Mouse (Mus musculus): ENCODE results near the gene A730071L15Rik. TPM values are rescaled to one million over a fixed set of nuclear protein-coding genes. Genes with fewer than 3 reads are reported as not detected.

Gene A730071L15Rik
- polyA plus RNA-seq, 1 experiment from 2014 or later = 0.75 TPM

GRCm38 (mm10) chr11:6187399-6187798, 12.4 kb upstream of the A730071L15Rik start:
- ATAC-seq (ENCODE audit: low FRiP score, low read depth) = no peak
- WGBS = 90% methylated on average over 3 of the region's 3 CpGs
- Histone ChIP-seq H3K36me3 (peaks cover 24% of the 10 kb centered on the region), H3K9ac (no peak overlapping the region), H3K4me3 (no peak overlapping the region), H3K4me2 (replicated peaks) (no peak overlapping the region), H3K4me1 (peaks cover 21% of the 10 kb centered on the region), H3K9me3 (no peaks in the 10 kb centered on the region), H3K27me3 (no peaks in the 10 kb centered on the region), H3K27ac (no peak overlapping the region)

GRCm38 (mm10) chr11:6187878-6188277, 12.0 kb upstream of the A730071L15Rik start:
- Histone ChIP-seq H3K27me3 (no peaks in the 10 kb centered on the region), H3K27ac (no peak overlapping the region), H3K4me2 (replicated peaks) (no peak overlapping the region), H3K9me3 (no peaks in the 10 kb centered on the region), H3K9ac (no peak overlapping the region), H3K4me1 (peaks cover 21% of the 10 kb centered on the region), H3K36me3 (peaks cover 28% of the 10 kb centered on the region), H3K4me3 (no peak overlapping the region)
- WGBS = 6% methylated on average over 2 of the region's 2 CpGs
- ATAC-seq (ENCODE audit: low FRiP score, low read depth) = peak; percentile 73

GRCm38 (mm10) chr11:6196780-6197179, 3.0 kb upstream of the A730071L15Rik start:
- H3K27me3 ChIP-seq = no peaks in the 10 kb centered on the region
- WGBS = 91% methylated on average over 8 of the region's 8 CpGs
- H3K4me2 ChIP-seq (replicated peaks) = no peak overlapping the region
- H3K4me1 ChIP-seq = peaks cover 21% of the 10 kb centered on the region
- no peak overlapping the region for H3K9ac ChIP-seq
- ATAC-seq (ENCODE audit: low FRiP score, low read depth) = no peak
- no peaks in the 10 kb centered on the region for H3K9me3 ChIP-seq
- no peak overlapping the region for H3K4me3 ChIP-seq
- no peak overlapping the region for H3K27ac ChIP-seq
- peaks cover 19% of the 10 kb centered on the region for H3K36me3 ChIP-seq

GRCm38 (mm10) chr11:6198449-6198848, 1.4 kb upstream of the A730071L15Rik start:
- no peak for ATAC-seq (ENCODE audit: low FRiP score, low read depth)
- Histone ChIP-seq H3K4me2 (replicated peaks) (peak overlapping the region; percentile 96), H3K36me3 (0 out of 2 replicates have a peak, but pooled peaks cover 3% of the 10 kb centered on the region), H3K4me3 (peak overlapping the region; percentile 98), H3K27me3 (no peaks in the 10 kb centered on the region), H3K9ac (0 out of 2 replicates have a peak overlapping the region, but pooled peaks have one; percentile 95), H3K4me1 (peaks cover 21% of the 10 kb centered on the region), H3K9me3 (no peaks in the 10 kb centered on the region), H3K27ac (no peak overlapping the region)
- 91% methylated on average over 4 of the region's 4 CpGs for WGBS

GRCm38 (mm10) chr11:6200087-6200569, 299 bp downstream of the A730071L15Rik start, which contains the start of gene Nudcd3:
Gene Nudcd3, minus strand, starts transcription at chr11:6200415.
- WGBS = under 1% methylated on average over 39 of the region's 39 CpGs
- peaks cover 21% of the 10 kb centered on the region for H3K4me1 ChIP-seq
- no peaks in the 10 kb centered on the region for H3K36me3 ChIP-seq
- H3K4me2 ChIP-seq (replicated peaks) = peak within 1 kb of the TSS; percentile 96
- H3K9ac ChIP-seq = peak within 1 kb of the TSS; percentile 95
- peak within 1 kb of the TSS; percentile 98 for H3K4me3 ChIP-seq
- H3K27me3 ChIP-seq = no peaks in the 10 kb centered on the region
- no peaks in the 10 kb centered on the region for H3K9me3 ChIP-seq
- H3K27ac ChIP-seq = peak within 1 kb of the TSS; percentile 94
- ATAC-seq (ENCODE audit: low FRiP score, low read depth) = peak; percentile 95

GRCm38 (mm10) chr11:6200570-6200969, 741 bp downstream of the A730071L15Rik start:
- Histone ChIP-seq H3K4me1 (peaks cover 21% of the 10 kb centered on the region), H3K27me3 (no peaks in the 10 kb centered on the region), H3K4me3 (peak overlapping the region; percentile 98), H3K27ac (peak overlapping the region; percentile 94), H3K36me3 (no peaks in the 10 kb centered on the region), H3K9ac (peak overlapping the region; percentile 95), H3K4me2 (replicated peaks) (peak overlapping the region; percentile 96), H3K9me3 (0 out of 2 replicates have a peak, but pooled peaks cover 4% of the 10 kb centered on the region)
- ATAC-seq (ENCODE audit: low FRiP score, low read depth) = no peak
- 19% methylated on average over 9 of the region's 9 CpGs for WGBS

GRCm38 (mm10) chr11:6207090-6207489, 7.3 kb downstream of the A730071L15Rik start:
- Histone ChIP-seq H3K4me3 (no peak overlapping the region), H3K9me3 (peaks cover 11% of the 10 kb centered on the region; the same call in 1 of the 2 replicates), H3K27me3 (no peaks in the 10 kb centered on the region), H3K9ac (no peak overlapping the region), H3K4me1 (no peaks in the 10 kb centered on the region), H3K27ac (no peak overlapping the region), H3K4me2 (replicated peaks) (no peak overlapping the region), H3K36me3 (no peaks in the 10 kb centered on the region)
- no peak for ATAC-seq (ENCODE audit: low FRiP score, low read depth)
- 80% methylated on average over 2 of the region's 2 CpGs for WGBS

GRCm38 (mm10) chr11:6208158-6208557, 8.3 kb downstream of the A730071L15Rik start:
- no peak overlapping the region for H3K27ac ChIP-seq
- WGBS = 87% methylated on average over 1 of the region's 1 CpGs
- no peaks in the 10 kb centered on the region for H3K36me3 ChIP-seq
- no peak overlapping the region for H3K9ac ChIP-seq
- peaks cover 11% of the 10 kb centered on the region; the same call in 1 of the 2 replicates for H3K9me3 ChIP-seq
- ATAC-seq (ENCODE audit: low FRiP score, low read depth) = no peak
- H3K4me2 ChIP-seq (replicated peaks) = no peak overlapping the region
- H3K27me3 ChIP-seq = no peaks in the 10 kb centered on the region
- H3K4me1 ChIP-seq = no peaks in the 10 kb centered on the region
- H3K4me3 ChIP-seq = no peak overlapping the region

- ATAC-seq (ENCODE audit: low FRiP score, low read depth) = no peak
- no peaks in the 10 kb centered on the region for H3K4me1 ChIP-seq
- H3K27me3 ChIP-seq = no peaks in the 10 kb centered on the region
- H3K36me3 ChIP-seq = no peaks in the 10 kb centered on the region
- no peaks in the 10 kb centered on the region for H3K9me3 ChIP-seq
- H3K4me2 ChIP-seq (replicated peaks) = no peak overlapping the region
- no peak overlapping the region for H3K9ac ChIP-seq
- H3K27ac ChIP-seq = no peak overlapping the region
- WGBS = 51% methylated on average over 3 of the region's 3 CpGs
- no peak overlapping the region for H3K4me3 ChIP-seq
Observed at GRCm38 (mm10) chr11:6216834-6217233, 17.0 kb downstream of the A730071L15Rik start.

- H3K36me3 ChIP-seq = no peaks in the 10 kb centered on the region
- no peak overlapping the region for H3K4me3 ChIP-seq
- no peaks in the 10 kb centered on the region for H3K4me1 ChIP-seq
- no peaks in the 10 kb centered on the region for H3K27me3 ChIP-seq
- H3K9me3 ChIP-seq = no peaks in the 10 kb centered on the region
- WGBS = 81% methylated on average over 11 of the region's 11 CpGs
- H3K4me2 ChIP-seq (replicated peaks) = no peak overlapping the region
- H3K27ac ChIP-seq = no peak overlapping the region
- H3K9ac ChIP-seq = no peak overlapping the region
- no peak for ATAC-seq (ENCODE audit: low FRiP score, low read depth)
Observed at GRCm38 (mm10) chr11:6218189-6218896, 18.5 kb downstream of the A730071L15Rik start.

- no peak overlapping the region for H3K27ac ChIP-seq
- 86% methylated on average over 6 of the region's 6 CpGs for WGBS
Observed at GRCm38 (mm10) chr11:6219967-6220366, 20.1 kb downstream of the A730071L15Rik start.

GRCm38 (mm10) chr11:6222187-6222586, 22.4 kb downstream of the A730071L15Rik start:
- no peaks in the 10 kb centered on the region for H3K4me1 ChIP-seq
- H3K9me3 ChIP-seq = no peaks in the 10 kb centered on the region
- H3K27me3 ChIP-seq = no peaks in the 10 kb centered on the region
- H3K36me3 ChIP-seq = no peaks in the 10 kb centered on the region
- no peak overlapping the region for H3K9ac ChIP-seq
- no peak overlapping the region for H3K4me3 ChIP-seq
- 91% methylated on average over 10 of the region's 10 CpGs for WGBS
- H3K27ac ChIP-seq = no peak overlapping the region
- no peak overlapping the region for H3K4me2 ChIP-seq (replicated peaks)
- ATAC-seq (ENCODE audit: low FRiP score, low read depth) = no peak

More at GRCm38 (mm10) chr11:6219967-6220366, 20.1 kb downstream of the A730071L15Rik start:
- Histone ChIP-seq H3K4me3 (no peak overlapping the region), H3K4me2 (replicated peaks) (no peak overlapping the region), H3K4me1 (no peaks in the 10 kb centered on the region), H3K36me3 (no peaks in the 10 kb centered on the region), H3K27me3 (no peaks in the 10 kb centered on the region), H3K9ac (no peak overlapping the region), H3K9me3 (no peaks in the 10 kb centered on the region)
- ATAC-seq (ENCODE audit: low FRiP score, low read depth) = no peak
